Mouse (Mus musculus) embryonic facial prominence, embryonic 12.5 days (tissue): Measurements from ENCODE around the gene Cops4. TPM values are rescaled to one million over a fixed set of nuclear protein-coding genes. Genes with fewer than 3 reads are reported as not detected.

Experiments used
- ATAC-seq: fragments of 200-750 bp; cut with Nextera tagmentation; 2 replicates; pipeline ENCODE4 v1.8.0; 2017; ENCODE audit not compliant: insufficient number of reproducible peaks, insufficient read depth, low FRiP score, low TSS enrichment
- H3K27ac ChIP-seq: fragments of 300-500 bp; sonication (generic); 2 replicates; pipeline ENCODE4 v1.5.1; 2016; ENCODE audit warnings: mild to moderate bottlenecking
- H3K27me3 ChIP-seq: fragments of 300-500 bp; sonication (generic); 2 replicates; pipeline ENCODE4 v1.6.1; 2016; ENCODE audit warnings: mild to moderate bottlenecking, moderate library complexity
- H3K36me3 ChIP-seq: fragments of 300-500 bp; sonication (generic); 2 replicates; pipeline ENCODE4 v1.6.1; 2016; ENCODE audit warnings: mild to moderate bottlenecking
- H3K4me1 ChIP-seq: fragments of 300-500 bp; sonication (generic); 2 replicates; pipeline ENCODE4 v1.6.1; 2016
- H3K4me2 ChIP-seq: fragments of 300-500 bp; sonication (generic); replicated peaks from 2 replicates; pipeline ENCODE4 v1.6.1; 2016; ENCODE audit warnings: mild to moderate bottlenecking, moderate library complexity
- H3K4me3 ChIP-seq: fragments of 300-500 bp; sonication (generic); 2 replicates; pipeline ENCODE4 v1.5.1; 2016; ENCODE audit warnings: mild to moderate bottlenecking
- H3K9ac ChIP-seq: fragments of 300-500 bp; sonication (generic); 2 replicates; pipeline ENCODE4 v1.6.1; 2016; ENCODE audit warnings: mild to moderate bottlenecking, moderate library complexity
- H3K9me3 ChIP-seq: fragments of 300-500 bp; sonication (generic); 2 replicates; pipeline ENCODE4 v1.6.1; 2016; ENCODE audit warnings: mild to moderate bottlenecking, moderate library complexity
- WGBS: fragments of 180-500 bp; shearing (Covaris S2); methylation state at CpG from one replicate; pipeline ENCODE4 v1.1.7; 2016; 5-methylcytosine and 5-hydroxymethylcytosine counted together
- polyA plus RNA-seq: library from polyadenylated mRNA; unstranded; fragments of >200 nt; fragmentation: Nextera tagmentation; extraction: Ambion mirVana; gene quantifications from 2 replicates; pipeline ENCODE4 v1.2.1, GENCODE M21; 2016

Cops4 gene
- polyA plus RNA-seq, 1 experiment from 2014 or later = 210 TPM

DNA sequence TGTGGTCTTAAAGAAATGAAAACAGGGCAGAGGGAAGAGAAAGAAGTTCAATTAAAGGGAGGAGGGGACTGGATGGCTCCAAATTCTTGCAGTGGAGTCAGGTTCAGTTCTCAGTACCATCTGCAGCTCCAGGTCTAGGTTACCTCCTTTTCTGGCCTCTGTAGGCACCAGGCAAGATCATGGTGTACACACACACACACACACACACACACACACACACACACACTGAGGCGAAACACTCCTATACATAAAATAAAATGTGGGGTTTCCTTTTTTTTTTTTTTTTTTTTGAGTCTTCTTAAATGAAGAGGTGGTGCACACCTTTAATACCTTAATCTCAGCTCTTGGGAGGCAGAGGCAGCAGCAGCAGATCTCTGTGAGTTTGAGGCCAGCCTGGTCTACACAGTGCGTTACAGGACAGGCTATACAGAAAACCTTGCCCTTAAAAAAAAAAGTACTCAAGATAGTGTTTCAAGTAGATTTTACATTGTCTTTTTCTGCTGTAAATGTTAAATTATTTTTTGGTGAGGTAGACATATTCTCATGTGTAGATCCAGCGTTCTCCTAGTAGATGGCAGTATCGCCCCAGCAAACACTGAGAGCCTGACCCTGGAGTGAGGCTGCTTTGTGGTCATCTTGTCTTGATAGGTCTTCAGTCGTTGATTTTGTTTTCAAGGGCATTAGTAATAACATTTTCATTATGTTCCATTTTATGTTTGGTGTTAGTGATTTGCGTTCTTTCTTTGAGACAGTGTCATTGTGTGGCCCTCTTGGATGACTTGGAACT, 28.4 kb downstream of the Cops4 start:
- Histone ChIP-seq H3K27me3 (no peaks in the 10 kb centered on the region), H3K9me3 (no peaks in the 10 kb centered on the region), H3K4me3 (no peak overlapping the region), H3K36me3 (peaks cover 69% of the 10 kb centered on the region), H3K4me1 (no peaks in the 10 kb centered on the region), H3K4me2 (no peak overlapping the region), H3K27ac (no peak overlapping the region; the same call in 1 of the 2 replicates), H3K9ac (no peak overlapping the region)
- 90% methylated on average over 6 of the region's 6 CpGs for WGBS
- no peak for ATAC-seq

DNA sequence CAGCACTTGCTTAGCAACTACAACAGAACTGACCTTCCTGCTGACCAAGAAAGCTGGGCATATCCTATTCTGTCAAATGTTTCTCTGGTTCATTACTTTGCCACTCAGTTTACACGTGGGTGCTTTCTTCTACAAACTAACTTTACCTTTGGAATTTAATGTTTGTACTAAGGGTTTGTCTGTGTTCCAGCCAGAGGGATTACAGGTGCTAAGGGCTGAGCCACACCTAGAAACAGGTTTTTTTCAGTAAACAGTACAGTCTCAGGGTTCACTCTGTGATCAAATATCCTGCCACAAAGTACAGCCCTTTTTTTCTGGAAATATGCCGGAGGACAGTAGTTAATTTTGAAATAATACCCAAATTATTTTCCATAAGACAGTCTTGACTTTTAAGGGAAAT, 30.1 kb downstream of the Cops4 start:
- no peak overlapping the region for H3K27ac ChIP-seq
- no peaks in the 10 kb centered on the region for H3K27me3 ChIP-seq
- no peaks in the 10 kb centered on the region for H3K4me1 ChIP-seq
- H3K36me3 ChIP-seq = peaks cover 53% of the 10 kb centered on the region
- no peak overlapping the region for H3K4me2 ChIP-seq
- whole genome bisulfite sequencing = 89% methylated on average over 2 of the region's 2 CpGs
- no peaks in the 10 kb centered on the region for H3K9me3 ChIP-seq
- H3K4me3 ChIP-seq = no peak overlapping the region
- no peak for ATAC-seq
- no peak overlapping the region for H3K9ac ChIP-seq

DNA sequence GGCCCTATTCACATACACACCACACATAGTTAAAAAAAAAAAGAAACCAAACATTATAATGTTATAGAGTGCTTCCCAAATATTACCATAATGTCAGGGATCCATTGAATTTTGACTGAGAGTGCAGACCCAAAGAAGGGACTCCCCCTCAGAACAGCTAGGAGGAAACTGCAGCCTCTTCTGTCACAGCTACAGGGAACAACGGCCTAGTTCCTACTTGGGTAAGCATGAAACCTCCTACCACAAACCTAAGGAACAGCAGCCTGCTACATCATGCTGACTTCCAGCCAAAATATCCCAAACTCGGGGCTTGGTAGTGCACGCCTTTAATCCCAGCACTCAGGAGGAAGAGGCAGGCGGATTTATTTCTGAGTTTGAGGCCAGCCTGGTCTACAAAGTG, 31.2 kb downstream of the Cops4 start:
- ATAC-seq = no peak
- Histone ChIP-seq H3K27me3 (no peaks in the 10 kb centered on the region), H3K4me3 (no peak overlapping the region), H3K36me3 (peaks cover 44% of the 10 kb centered on the region), H3K9me3 (no peaks in the 10 kb centered on the region), H3K27ac (no peak overlapping the region), H3K4me1 (no peaks in the 10 kb centered on the region), H3K9ac (no peak overlapping the region), H3K4me2 (no peak overlapping the region)
- 95% methylated on average over 4 of the region's 4 CpGs for WGBS

DNA sequence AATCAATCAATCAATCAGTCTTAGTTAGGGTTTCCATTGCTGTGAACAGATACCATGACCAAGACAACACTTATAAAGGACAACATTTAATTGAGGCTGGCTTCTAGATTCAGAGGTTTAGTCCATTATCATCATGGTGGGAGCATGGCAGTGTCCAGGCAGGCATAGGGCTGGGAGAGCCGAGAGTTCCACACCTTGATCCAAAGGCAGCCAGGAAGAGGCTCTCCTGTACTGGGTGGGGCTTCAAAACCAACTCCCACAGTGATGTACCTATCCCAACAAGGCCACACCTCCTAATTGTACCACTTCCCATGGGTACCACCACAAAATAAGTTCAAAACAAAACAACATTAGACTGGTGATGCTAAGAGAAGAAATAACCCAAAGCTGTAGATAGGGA, 32.0 kb downstream of the Cops4 start:
- Histone ChIP-seq H3K4me1 (no peaks in the 10 kb centered on the region), H3K9ac (no peak overlapping the region), H3K27ac (no peak overlapping the region), H3K36me3 (peaks cover 36% of the 10 kb centered on the region), H3K4me2 (no peak overlapping the region), H3K4me3 (no peak overlapping the region), H3K9me3 (no peaks in the 10 kb centered on the region), H3K27me3 (no peaks in the 10 kb centered on the region)
- WGBS = 84% methylated on average over 1 of the region's 1 CpGs
- ATAC-seq = no peak

DNA sequence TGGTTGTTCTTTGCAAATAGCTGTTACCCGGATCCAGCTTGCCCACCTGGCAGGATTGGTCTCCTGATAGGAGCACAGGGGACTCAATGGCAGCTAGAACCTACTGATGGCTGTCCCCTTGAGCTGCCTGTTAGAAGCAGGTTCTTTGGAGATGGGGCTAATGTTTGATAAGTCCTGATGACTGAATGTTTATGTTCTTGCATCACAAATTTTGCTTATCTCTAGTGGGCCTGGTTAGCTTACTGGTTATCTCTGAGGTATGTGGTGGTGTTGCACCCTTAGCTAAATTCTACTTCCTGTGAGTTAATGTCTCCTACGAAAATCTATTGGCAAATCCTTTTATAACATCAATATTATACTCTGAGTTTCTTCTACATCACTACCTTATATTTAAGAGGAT, 33.8 kb downstream of the Cops4 start:
- Histone ChIP-seq H3K9ac (no peak overlapping the region), H3K4me3 (no peak overlapping the region), H3K9me3 (no peaks in the 10 kb centered on the region), H3K4me1 (no peaks in the 10 kb centered on the region), H3K36me3 (peaks cover 22% of the 10 kb centered on the region), H3K4me2 (no peak overlapping the region), H3K27ac (no peak overlapping the region), H3K27me3 (no peaks in the 10 kb centered on the region)
- WGBS = 66% methylated on average over 2 of the region's 2 CpGs
- ATAC-seq = no peak

DNA sequence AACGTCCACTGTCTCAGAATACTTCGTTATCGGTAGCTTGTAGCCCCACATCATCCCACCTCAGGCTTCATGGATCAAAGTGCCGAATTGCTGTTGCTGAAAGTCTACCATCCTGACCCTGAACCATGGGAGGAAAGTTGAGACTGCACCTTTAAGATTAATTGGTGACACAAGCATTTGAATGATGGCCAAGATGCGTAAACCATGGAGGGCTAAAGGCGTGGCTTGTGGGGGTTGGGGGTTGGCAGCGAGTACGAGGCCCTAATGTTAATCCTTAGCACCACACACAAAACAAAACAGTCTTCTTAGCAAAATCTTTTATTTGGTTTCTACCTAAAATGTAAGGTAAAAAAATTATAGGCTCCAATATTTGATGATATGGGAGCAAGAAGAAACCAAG, 35.3 kb downstream of the Cops4 start:
- H3K4me2 ChIP-seq = no peak overlapping the region
- no peak overlapping the region for H3K27ac ChIP-seq
- no peaks in the 10 kb centered on the region for H3K27me3 ChIP-seq
- no peak for ATAC-seq
- no peak overlapping the region for H3K4me3 ChIP-seq
- peaks cover 7% of the 10 kb centered on the region for H3K36me3 ChIP-seq
- WGBS = 74% methylated on average over 8 of the region's 8 CpGs
- H3K4me1 ChIP-seq = no peaks in the 10 kb centered on the region
- no peaks in the 10 kb centered on the region for H3K9me3 ChIP-seq
- no peak overlapping the region for H3K9ac ChIP-seq

DNA sequence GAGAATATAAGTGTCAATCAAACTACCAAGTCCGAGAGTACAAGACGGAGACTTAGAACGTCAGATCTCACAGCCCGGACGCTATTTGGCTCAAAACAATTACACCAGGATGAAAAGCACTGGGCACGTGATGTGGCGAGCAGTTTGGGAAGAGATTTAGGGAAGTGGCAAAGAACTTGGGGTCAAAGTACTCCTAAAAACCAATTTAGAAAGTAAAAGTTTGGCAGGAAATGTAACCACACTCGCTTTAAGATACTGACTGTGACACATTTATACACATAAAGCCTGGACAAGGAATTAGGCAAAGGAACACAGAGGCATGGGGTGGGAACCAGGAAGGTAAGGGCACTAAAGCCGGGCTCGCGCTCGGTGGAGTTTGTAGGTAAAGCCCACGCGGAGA, 38.9 kb downstream of the Cops4 start:
- ATAC-seq = no peak
- Histone ChIP-seq H3K36me3 (no peaks in the 10 kb centered on the region), H3K27ac (no peak overlapping the region), H3K9me3 (no peaks in the 10 kb centered on the region), H3K4me3 (no peak overlapping the region), H3K4me1 (no peaks in the 10 kb centered on the region), H3K27me3 (no peaks in the 10 kb centered on the region), H3K4me2 (no peak overlapping the region), H3K9ac (no peak overlapping the region)
- WGBS = 84% methylated on average over 14 of the region's 14 CpGs

DNA sequence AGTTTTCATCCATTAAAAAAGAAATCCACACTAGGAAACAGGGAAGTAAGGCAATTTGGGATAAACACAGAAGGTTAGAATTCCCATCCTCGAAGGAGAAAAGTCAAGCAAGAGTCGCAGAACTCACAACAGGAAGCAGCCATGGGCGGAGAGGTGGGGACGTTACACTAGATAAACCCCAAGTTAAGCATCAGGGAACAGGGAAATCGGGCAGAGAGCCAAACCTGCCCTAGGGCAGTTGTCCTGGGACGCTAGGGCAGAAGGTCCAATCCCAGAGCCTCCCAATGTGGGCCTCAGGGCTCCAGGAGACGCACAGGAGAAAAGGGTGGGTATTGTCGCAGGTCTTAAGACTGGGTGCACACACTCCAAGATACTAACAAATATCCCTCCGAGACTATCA, 39.4 kb downstream of the Cops4 start:
- no peak overlapping the region for H3K4me3 ChIP-seq
- WGBS = 61% methylated on average over 9 of the region's 9 CpGs
- H3K4me1 ChIP-seq = no peaks in the 10 kb centered on the region
- H3K9me3 ChIP-seq = no peaks in the 10 kb centered on the region
- H3K9ac ChIP-seq = no peak overlapping the region
- H3K4me2 ChIP-seq = no peak overlapping the region
- no peaks in the 10 kb centered on the region for H3K27me3 ChIP-seq
- H3K36me3 ChIP-seq = no peaks in the 10 kb centered on the region
- no peak overlapping the region for H3K27ac ChIP-seq
- no peak for ATAC-seq

DNA sequence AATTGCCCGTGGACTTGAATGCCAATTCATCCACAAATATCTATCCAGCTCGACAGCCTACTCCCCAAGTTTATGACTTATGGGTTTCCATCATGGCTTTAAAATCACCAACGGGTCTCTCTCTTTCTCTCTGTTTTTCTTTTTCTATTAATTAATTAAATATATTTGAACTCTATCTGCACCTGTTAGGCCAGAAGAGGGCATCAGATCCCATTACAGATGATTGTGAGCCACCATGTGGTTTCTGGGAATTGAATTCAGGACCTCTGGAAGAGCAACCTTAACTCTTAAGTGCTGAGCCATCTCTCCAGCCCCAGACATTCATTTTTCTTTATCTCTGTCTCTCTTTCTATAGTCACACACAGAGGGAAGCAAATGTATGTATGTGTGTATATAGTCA, 40.7 kb downstream of the Cops4 start:
- Histone ChIP-seq H3K4me2 (no peak overlapping the region), H3K27ac (no peak overlapping the region), H3K27me3 (no peaks in the 10 kb centered on the region), H3K4me1 (no peaks in the 10 kb centered on the region), H3K36me3 (no peaks in the 10 kb centered on the region), H3K9ac (no peak overlapping the region), H3K9me3 (no peaks in the 10 kb centered on the region), H3K4me3 (no peak overlapping the region)
- WGBS = 77% methylated on average over 3 of the region's 3 CpGs
- no peak for ATAC-seq

DNA sequence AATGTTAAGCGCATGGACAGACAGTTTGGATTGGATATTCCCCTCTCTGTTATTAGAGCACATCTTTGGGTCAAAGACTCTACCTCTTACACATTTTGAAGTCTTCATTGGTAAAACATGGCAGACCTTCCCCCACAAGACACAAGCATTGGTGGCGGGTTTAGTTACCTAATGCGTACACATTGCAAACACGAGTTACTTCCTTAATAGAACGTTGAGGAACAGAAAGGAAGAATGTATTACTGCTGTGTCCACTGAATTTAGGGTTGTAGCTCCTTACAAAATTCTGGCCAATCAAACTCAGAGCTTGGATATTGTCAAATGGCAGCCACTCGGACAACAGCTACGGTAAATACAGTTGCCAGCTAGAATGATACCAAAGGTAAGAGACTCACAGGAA, 41.2 kb downstream of the Cops4 start:
- ATAC-seq = no peak
- Histone ChIP-seq H3K4me3 (no peak overlapping the region), H3K4me2 (no peak overlapping the region), H3K27me3 (no peaks in the 10 kb centered on the region), H3K9ac (no peak overlapping the region), H3K4me1 (no peaks in the 10 kb centered on the region), H3K9me3 (no peaks in the 10 kb centered on the region), H3K27ac (no peak overlapping the region), H3K36me3 (no peaks in the 10 kb centered on the region)
- WGBS = 94% methylated on average over 7 of the region's 7 CpGs

DNA sequence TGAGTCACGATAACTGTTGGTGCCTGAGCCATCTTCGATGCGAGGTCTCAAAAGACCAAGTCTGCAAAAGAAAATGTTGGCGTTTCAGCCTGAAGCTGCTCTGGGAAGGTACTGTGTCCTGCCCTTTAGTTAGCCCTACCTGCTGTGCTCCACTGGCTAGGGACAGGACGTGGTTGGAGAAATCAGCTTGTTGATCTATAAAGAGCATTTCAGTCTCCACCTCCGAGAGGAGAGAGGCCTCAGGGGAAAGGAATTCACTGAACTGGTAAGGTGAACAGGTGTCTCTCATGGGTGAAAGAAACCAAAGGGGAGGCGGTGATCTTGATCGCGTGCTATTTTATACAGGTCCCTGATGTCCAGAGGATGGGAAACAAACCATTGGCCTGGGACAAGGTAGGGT, 44.6 kb downstream of the Cops4 start:
- Histone ChIP-seq H3K27ac (no peak overlapping the region), H3K4me2 (no peak overlapping the region), H3K4me3 (no peak overlapping the region), H3K9ac (no peak overlapping the region), H3K36me3 (no peaks in the 10 kb centered on the region), H3K9me3 (no peaks in the 10 kb centered on the region), H3K27me3 (no peaks in the 10 kb centered on the region), H3K4me1 (no peaks in the 10 kb centered on the region)
- 79% methylated on average over 9 of the region's 9 CpGs for WGBS
- ATAC-seq = no peak

DNA sequence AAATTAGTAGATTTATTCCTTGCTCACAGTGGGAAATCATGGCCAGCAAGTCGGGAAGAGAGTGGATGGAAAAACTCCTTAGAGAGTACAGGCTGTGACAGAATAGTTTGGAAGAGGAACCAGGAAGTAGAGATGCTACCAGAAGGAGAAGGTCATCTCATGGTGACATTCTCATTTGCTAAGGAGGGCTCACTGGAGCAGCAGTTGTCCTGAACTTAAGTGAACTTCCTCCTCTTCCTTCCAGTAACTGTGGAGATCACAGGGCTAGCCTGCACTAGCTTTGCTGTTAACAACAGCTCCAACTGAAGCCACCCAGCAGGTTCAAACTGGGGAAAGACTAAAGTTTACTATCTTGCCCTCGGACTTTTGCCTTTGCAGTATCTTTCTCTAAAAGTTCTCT, 48.7 kb downstream of the Cops4 start:
- H3K4me1 ChIP-seq = no peaks in the 10 kb centered on the region; the same call in 1 of the 2 replicates
- 76% methylated on average over 2 of the region's 2 CpGs for WGBS

More for the DNA sequence above, 48.7 kb downstream of the Cops4 start:
- ATAC-seq = no peak
- no peak overlapping the region for H3K4me2 ChIP-seq
- no peaks in the 10 kb centered on the region for H3K9me3 ChIP-seq
- no peaks in the 10 kb centered on the region for H3K27me3 ChIP-seq
- no peaks in the 10 kb centered on the region for H3K36me3 ChIP-seq
- H3K4me3 ChIP-seq = no peak overlapping the region
- H3K9ac ChIP-seq = no peak overlapping the region
- H3K27ac ChIP-seq = no peak overlapping the region
